Mouse (Mus musculus) MN1 (cell line): Measurements from ENCODE around the gene Cdca4.
A peak's percentile ranks its signal among the peaks of the same experiment; 100 is the strongest.

Experiments
- DNase-seq: peaks from one replicate; pipeline ENCODE4 v3.0.0-alpha.2; 2016; ENCODE audit warnings: low spot score

Cdca4 gene

GRCm38 (mm10) chr12:112829244-112829864 is at the start of gene Cdca4:
Gene Cdca4 (minus strand): TSS chr12:112829423.
- peak; percentile 95 for DNase-seq

GRCm38 (mm10) chr12:112877607-112878020 is 48.4 kb upstream of the Cdca4 start:
- no peak for DNase-seq

- no peak for DNase-seq
Measured at GRCm38 (mm10) chr12:112877073-112877576, 47.9 kb upstream of the Cdca4 start.

- DNase-seq: peak; percentile 40
Measured at GRCm38 (mm10) chr12:112876332-112877072, 47.3 kb upstream of the Cdca4 start.

GRCm38 (mm10) chr12:112875225-112876013 is 46.2 kb upstream of the Cdca4 start:
- DNase-seq: peak; percentile 89

GRCm38 (mm10) chr12:112874199-112874598 is 45.0 kb upstream of the Cdca4 start:
- DNase-seq: no peak

GRCm38 (mm10) chr12:112873452-112874190 is 44.4 kb upstream of the Cdca4 start:
- DNase-seq: peak; percentile 67

GRCm38 (mm10) chr12:112872991-112873390 is 43.8 kb upstream of the Cdca4 start:
- DNase-seq: no peak

- DNase-seq: no peak
Measured at GRCm38 (mm10) chr12:112871272-112871671, 42.0 kb upstream of the Cdca4 start.

- DNase-seq: no peak
Measured at GRCm38 (mm10) chr12:112870775-112871174, 41.6 kb upstream of the Cdca4 start.

- DNase-seq: no peak
Measured at GRCm38 (mm10) chr12:112869783-112870204, 40.6 kb upstream of the Cdca4 start.

- DNase-seq: no peak
Measured at GRCm38 (mm10) chr12:112868178-112869087, 39.2 kb upstream of the Cdca4 start, which contains the start of gene Gpr132. Gene Gpr132 (minus strand): TSS chr12:112868228.

GRCm38 (mm10) chr12:112867106-112867674 is 38.0 kb upstream of the Cdca4 start:
- no peak for DNase-seq

- DNase-seq: no peak
Measured at GRCm38 (mm10) chr12:112866467-112867080, 37.4 kb upstream of the Cdca4 start.

GRCm38 (mm10) chr12:112864804-112865203 is 35.6 kb upstream of the Cdca4 start:
- DNase-seq: no peak

- DNase-seq: no peak
Measured at GRCm38 (mm10) chr12:112861911-112862321, 32.7 kb upstream of the Cdca4 start.

GRCm38 (mm10) chr12:112860765-112861164 is 31.5 kb upstream of the Cdca4 start:
- DNase-seq: no peak

- DNase-seq: no peak
Measured at GRCm38 (mm10) chr12:112859930-112860329, 30.7 kb upstream of the Cdca4 start.

- DNase-seq: no peak
Measured at GRCm38 (mm10) chr12:112858581-112859336, 29.5 kb upstream of the Cdca4 start.
